Mouse (Mus musculus): ENCODE measurements around the gene Gng12. TPM values are rescaled to one million over a fixed set of nuclear protein-coding genes. Genes with fewer than 3 reads are reported as not detected.

Gng12 gene
- polyA plus RNA-seq, 1 experiment from 2014 or later: 82.9 TPM

- no peak overlapping the region for H3K4me2 ChIP-seq (ENCODE audit: low read depth, low read length)
- no peaks in the 10 kb centered on the region for H3K27me3 ChIP-seq (ENCODE audit: control insufficient read depth, insufficient read depth, low read length)
- H3K4me1 ChIP-seq (ENCODE audit: control insufficient read depth, insufficient read depth, low read length): no peaks in the 10 kb centered on the region
- ATAC-seq (ENCODE audit: low read depth): peak; percentile 90
- 39% methylated on average over 7 of the region's 7 CpGs for WGBS
- H3K4me3 ChIP-seq (ENCODE audit: low read depth, low read length): no peak overlapping the region
- H3K9ac ChIP-seq (replicated peaks; ENCODE audit: low read depth, low read length): no peak overlapping the region
- H3K36me3 ChIP-seq (ENCODE audit: control insufficient read depth, insufficient read depth, low read length): no peaks in the 10 kb centered on the region
- no peaks in the 10 kb centered on the region for H3K9me3 ChIP-seq (ENCODE audit: control insufficient read depth, low read length)
- H3K27ac ChIP-seq (ENCODE audit: low read depth, low read length): no peak overlapping the region
These were observed 114.4 kb downstream of the Gng12 start for GRCm38 (mm10) chr6:67010370-67011216.

- Histone ChIP-seq H3K4me3 (ENCODE audit: low read depth, low read length) (no peak overlapping the region), H3K4me2 (ENCODE audit: low read depth, low read length) (no peak overlapping the region), H3K27me3 (ENCODE audit: control insufficient read depth, insufficient read depth, low read length) (no peaks in the 10 kb centered on the region), H3K9ac (replicated peaks; ENCODE audit: low read depth, low read length) (no peak overlapping the region), H3K36me3 (ENCODE audit: control insufficient read depth, insufficient read depth, low read length) (no peaks in the 10 kb centered on the region), H3K9me3 (ENCODE audit: control insufficient read depth, low read length) (no peaks in the 10 kb centered on the region), H3K4me1 (ENCODE audit: control insufficient read depth, insufficient read depth, low read length) (no peaks in the 10 kb centered on the region), H3K27ac (ENCODE audit: low read depth, low read length) (no peak overlapping the region)
- ATAC-seq (ENCODE audit: low read depth): no peak
These were observed 115.0 kb downstream of the Gng12 start for GRCm38 (mm10) chr6:67011217-67011518.

DNA sequence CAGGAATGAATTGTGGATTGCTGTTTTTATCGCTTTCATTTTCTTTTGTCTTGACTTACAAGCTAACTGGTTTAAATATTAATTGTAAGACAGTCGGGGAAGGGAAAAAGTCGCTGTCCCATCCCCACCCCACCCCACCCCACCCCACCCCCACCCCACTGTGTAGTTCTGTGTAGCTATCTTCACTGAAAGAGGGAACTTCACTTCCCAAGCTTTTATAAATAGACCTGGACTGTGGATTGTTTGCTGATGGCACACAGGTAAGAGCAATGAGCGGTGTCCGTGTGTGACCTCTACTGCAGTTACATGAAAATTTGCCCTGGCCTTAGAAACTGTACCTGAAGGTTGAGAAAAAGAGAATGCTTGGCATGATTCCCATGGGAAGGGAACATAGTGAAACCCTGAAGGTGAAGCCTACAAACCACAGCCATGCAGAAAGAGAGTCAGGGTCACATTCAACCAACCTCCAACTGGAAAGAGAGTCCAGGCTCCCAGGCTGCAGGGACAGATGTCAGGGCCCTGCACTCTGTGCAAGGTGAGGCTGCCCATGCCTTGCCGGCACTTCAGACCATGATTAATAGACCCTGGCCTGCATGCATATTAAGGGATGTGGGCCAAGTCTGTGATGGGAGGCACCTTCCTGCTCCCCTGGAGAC lies 117.2 kb downstream of the Gng12 start:
- no peak for ATAC-seq (ENCODE audit: low read depth)
- Histone ChIP-seq H3K4me1 (ENCODE audit: control insufficient read depth, insufficient read depth, low read length) (no peaks in the 10 kb centered on the region), H3K27me3 (ENCODE audit: control insufficient read depth, insufficient read depth, low read length) (no peaks in the 10 kb centered on the region), H3K27ac (ENCODE audit: low read depth, low read length) (no peak overlapping the region), H3K9ac (replicated peaks; ENCODE audit: low read depth, low read length) (no peak overlapping the region), H3K4me3 (ENCODE audit: low read depth, low read length) (no peak overlapping the region), H3K9me3 (ENCODE audit: control insufficient read depth, low read length) (no peaks in the 10 kb centered on the region), H3K4me2 (ENCODE audit: low read depth, low read length) (no peak overlapping the region), H3K36me3 (ENCODE audit: control insufficient read depth, insufficient read depth, low read length) (no peaks in the 10 kb centered on the region)
- WGBS: 91% methylated on average over 6 of the region's 6 CpGs

DNA sequence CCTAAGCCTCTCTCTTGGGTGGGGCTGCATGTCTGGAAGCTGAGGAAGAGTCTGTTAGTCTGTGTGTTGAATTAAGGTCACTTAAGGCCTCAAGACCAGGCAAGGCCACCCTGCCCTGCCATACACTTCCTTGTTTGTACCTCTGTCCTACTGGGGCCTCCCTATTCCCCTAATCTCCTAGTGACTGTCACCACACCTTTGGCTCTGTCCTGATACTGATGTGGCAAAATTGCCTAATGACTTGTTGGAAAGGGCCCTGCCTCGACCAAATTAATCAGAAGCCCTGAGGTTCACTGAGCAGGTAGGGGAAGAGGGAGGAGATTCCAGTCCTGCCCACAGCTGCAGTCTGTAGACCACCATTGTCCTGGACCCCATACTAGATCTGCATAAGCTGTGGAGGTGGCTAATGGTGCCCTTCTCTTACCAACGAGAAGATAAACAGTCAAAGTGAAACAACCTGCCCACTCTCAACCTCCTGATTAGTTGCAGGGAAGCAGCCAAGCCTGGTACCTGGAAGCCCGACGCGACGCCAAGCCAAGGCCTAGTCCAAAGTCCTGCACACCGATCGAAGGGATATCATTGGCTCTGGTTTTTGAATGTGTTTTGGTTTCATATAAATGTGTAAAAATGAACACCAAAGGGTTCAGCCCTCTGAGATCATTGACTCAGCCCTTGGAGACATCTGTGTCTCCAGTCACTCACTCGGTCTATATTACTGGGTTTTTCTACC lies 117.9 kb downstream of the Gng12 start:
- Histone ChIP-seq H3K4me1 (ENCODE audit: control insufficient read depth, insufficient read depth, low read length) (no peaks in the 10 kb centered on the region), H3K36me3 (ENCODE audit: control insufficient read depth, insufficient read depth, low read length) (no peaks in the 10 kb centered on the region), H3K4me3 (ENCODE audit: low read depth, low read length) (no peak overlapping the region), H3K9me3 (ENCODE audit: control insufficient read depth, low read length) (no peaks in the 10 kb centered on the region), H3K27ac (ENCODE audit: low read depth, low read length) (no peak overlapping the region), H3K4me2 (ENCODE audit: low read depth, low read length) (no peak overlapping the region), H3K27me3 (ENCODE audit: control insufficient read depth, insufficient read depth, low read length) (no peaks in the 10 kb centered on the region), H3K9ac (replicated peaks; ENCODE audit: low read depth, low read length) (no peak overlapping the region)
- no peak for ATAC-seq (ENCODE audit: low read depth)
- 92% methylated on average over 9 of the region's 9 CpGs for WGBS

GRCm38 (mm10) chr6:67014679-67015075 lies 118.5 kb downstream of the Gng12 start:
- H3K36me3 ChIP-seq (ENCODE audit: control insufficient read depth, insufficient read depth, low read length): no peaks in the 10 kb centered on the region
- no peak overlapping the region for H3K4me2 ChIP-seq (ENCODE audit: low read depth, low read length)
- H3K9ac ChIP-seq (replicated peaks; ENCODE audit: low read depth, low read length): no peak overlapping the region
- H3K4me3 ChIP-seq (ENCODE audit: low read depth, low read length): no peak overlapping the region
- no peaks in the 10 kb centered on the region for H3K27me3 ChIP-seq (ENCODE audit: control insufficient read depth, insufficient read depth, low read length)
- no peak for ATAC-seq (ENCODE audit: low read depth)
- 95% methylated on average over 1 of the region's 1 CpGs for WGBS
- no peaks in the 10 kb centered on the region for H3K4me1 ChIP-seq (ENCODE audit: control insufficient read depth, insufficient read depth, low read length)
- H3K9me3 ChIP-seq (ENCODE audit: control insufficient read depth, low read length): no peaks in the 10 kb centered on the region
- H3K27ac ChIP-seq (ENCODE audit: low read depth, low read length): no peak overlapping the region

DNA sequence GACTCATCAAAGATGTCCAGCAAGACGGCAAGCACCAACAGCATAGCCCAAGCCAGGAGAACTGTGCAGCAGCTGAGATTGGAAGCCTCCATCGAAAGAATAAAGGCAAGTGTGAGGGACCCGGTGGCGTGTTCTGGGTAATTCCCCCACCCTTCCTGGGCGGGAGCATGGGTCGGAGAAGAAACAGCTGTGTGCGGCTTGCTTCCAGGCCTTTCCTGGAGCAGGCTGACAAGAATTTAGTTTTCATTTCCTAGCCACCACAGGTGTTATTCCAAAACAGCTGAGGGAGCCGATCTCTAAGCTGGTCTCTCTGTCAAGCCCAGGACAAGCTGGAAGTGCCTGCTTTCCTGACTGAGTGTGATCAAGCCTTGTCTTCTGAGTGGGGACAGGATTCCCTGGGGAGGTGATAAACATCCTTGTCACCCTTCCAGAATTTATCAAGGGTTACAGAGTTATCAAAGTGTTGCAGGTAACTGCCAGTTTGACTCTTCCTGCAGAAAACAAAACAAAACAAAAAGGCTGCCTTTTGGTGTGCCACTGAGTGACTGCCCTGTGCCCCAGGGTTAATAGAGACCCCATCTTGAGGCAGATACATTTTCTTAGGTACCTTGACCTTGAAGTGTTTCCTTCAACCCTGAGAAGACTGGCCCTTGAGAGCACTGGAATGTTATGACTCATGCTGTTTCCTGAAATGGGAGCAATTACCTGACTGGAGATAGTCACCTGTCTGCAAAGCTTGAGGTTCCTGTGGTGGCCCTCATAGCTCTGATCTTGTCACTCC lies 119.7 kb downstream of the Gng12 start:
- Histone ChIP-seq H3K4me1 (ENCODE audit: control insufficient read depth, insufficient read depth, low read length) (no peaks in the 10 kb centered on the region), H3K27ac (ENCODE audit: low read depth, low read length) (no peak overlapping the region), H3K4me2 (ENCODE audit: low read depth, low read length) (no peak overlapping the region), H3K27me3 (ENCODE audit: control insufficient read depth, insufficient read depth, low read length) (no peaks in the 10 kb centered on the region), H3K36me3 (ENCODE audit: control insufficient read depth, insufficient read depth, low read length) (no peaks in the 10 kb centered on the region), H3K9ac (replicated peaks; ENCODE audit: low read depth, low read length) (no peak overlapping the region), H3K4me3 (ENCODE audit: low read depth, low read length) (no peak overlapping the region), H3K9me3 (ENCODE audit: control insufficient read depth, low read length) (no peaks in the 10 kb centered on the region)
- no peak for ATAC-seq (ENCODE audit: low read depth)
- WGBS: 79% methylated on average over 8 of the region's 8 CpGs

- Histone ChIP-seq H3K27ac (ENCODE audit: low read depth, low read length) (no peak overlapping the region), H3K4me2 (ENCODE audit: low read depth, low read length) (no peak overlapping the region), H3K4me1 (ENCODE audit: control insufficient read depth, insufficient read depth, low read length) (no peaks in the 10 kb centered on the region), H3K36me3 (ENCODE audit: control insufficient read depth, insufficient read depth, low read length) (no peaks in the 10 kb centered on the region), H3K4me3 (ENCODE audit: low read depth, low read length) (no peak overlapping the region), H3K9me3 (ENCODE audit: control insufficient read depth, low read length) (no peaks in the 10 kb centered on the region), H3K9ac (replicated peaks; ENCODE audit: low read depth, low read length) (no peak overlapping the region), H3K27me3 (ENCODE audit: control insufficient read depth, insufficient read depth, low read length) (no peaks in the 10 kb centered on the region)
- 70% methylated on average over 7 of the region's 7 CpGs for WGBS
- no peak for ATAC-seq (ENCODE audit: low read depth)
These were observed 120.4 kb downstream of the Gng12 start for GRCm38 (mm10) chr6:67016520-67017111.

DNA sequence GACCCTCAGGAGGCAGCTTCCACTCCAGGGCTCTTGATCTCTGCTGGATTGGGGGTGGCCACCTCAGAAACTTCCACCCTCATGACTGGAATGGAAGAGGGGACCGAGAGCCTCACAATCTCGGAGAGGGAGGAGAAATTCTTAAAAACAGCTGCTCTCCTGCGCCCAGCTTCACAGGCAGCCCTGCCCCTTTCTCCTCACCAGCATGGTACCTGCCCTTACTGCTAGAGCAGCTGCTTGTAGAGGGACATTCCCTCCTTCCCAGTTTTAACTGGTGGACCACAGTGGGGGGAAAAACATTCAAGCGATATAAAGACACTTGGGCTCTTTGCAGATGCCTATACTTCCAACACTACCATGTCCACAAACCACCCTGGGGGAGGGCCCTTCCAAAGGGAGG lies 122.2 kb downstream of the Gng12 start:
- H3K27ac ChIP-seq (ENCODE audit: low read depth, low read length): no peak overlapping the region
- H3K4me2 ChIP-seq (ENCODE audit: low read depth, low read length): no peak overlapping the region
- H3K36me3 ChIP-seq (ENCODE audit: control insufficient read depth, insufficient read depth, low read length): no peaks in the 10 kb centered on the region
- H3K27me3 ChIP-seq (ENCODE audit: control insufficient read depth, insufficient read depth, low read length): no peaks in the 10 kb centered on the region
- H3K9me3 ChIP-seq (ENCODE audit: control insufficient read depth, low read length): no peaks in the 10 kb centered on the region
- no peak overlapping the region for H3K9ac ChIP-seq (replicated peaks; ENCODE audit: low read depth, low read length)
- WGBS: 61% methylated on average over 4 of the region's 4 CpGs
- H3K4me1 ChIP-seq (ENCODE audit: control insufficient read depth, insufficient read depth, low read length): no peaks in the 10 kb centered on the region
- H3K4me3 ChIP-seq (ENCODE audit: low read depth, low read length): no peak overlapping the region
- ATAC-seq (ENCODE audit: low read depth): no peak
